Mouse (Mus musculus): ENCODE data around the gene Snip1.

The Snip1 gene

DNA sequence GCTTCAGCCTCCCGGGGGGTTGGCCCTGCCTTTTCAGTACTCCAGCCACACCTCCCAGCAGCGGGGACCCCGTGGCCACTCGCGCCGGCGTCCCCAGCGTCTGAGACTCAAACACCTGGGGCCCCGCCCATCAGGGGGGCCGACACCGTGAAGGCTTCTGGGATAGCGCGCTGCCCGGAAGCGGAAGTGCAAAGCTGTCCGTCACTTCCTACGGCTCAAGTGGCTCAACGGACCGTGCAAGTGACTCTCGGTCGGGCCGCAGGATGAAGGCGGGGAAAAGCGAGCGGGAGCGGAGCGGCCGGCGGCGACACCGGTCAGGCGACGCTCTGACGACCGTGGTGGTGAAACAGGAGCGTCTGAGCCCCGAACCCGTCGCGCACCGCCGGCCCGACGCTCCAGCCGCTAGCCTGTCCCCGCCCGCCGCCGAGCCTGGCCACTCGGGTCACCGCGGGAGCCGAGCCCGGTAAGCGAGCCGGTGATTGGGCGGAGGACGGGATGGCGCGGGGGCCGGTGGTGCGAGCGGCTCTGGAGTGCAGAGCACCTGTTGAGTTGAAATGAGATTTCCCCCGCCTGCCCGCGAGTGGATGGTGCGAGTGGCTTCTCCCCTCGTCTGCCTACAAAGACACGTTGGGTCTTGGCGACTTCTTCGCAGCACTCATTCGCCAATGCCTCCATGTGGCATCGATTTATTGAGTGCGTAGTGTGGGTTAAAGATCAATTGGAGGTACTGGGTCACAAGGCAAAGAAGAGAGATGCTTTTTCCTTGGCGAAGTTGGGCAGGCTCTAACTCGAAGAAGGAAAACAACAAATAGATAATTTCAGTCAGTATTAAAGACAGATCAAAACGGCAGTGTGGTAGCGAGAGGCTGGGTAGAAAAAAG lies at the start of gene Snip1:
Gene Snip1, plus strand, starts transcription at position 183 of the 881 bp plus-strand sequence.
- DNase-seq (ENCODE audit: low spot score in 2 of 2), result peak; percentile 94 to 95

DNA sequence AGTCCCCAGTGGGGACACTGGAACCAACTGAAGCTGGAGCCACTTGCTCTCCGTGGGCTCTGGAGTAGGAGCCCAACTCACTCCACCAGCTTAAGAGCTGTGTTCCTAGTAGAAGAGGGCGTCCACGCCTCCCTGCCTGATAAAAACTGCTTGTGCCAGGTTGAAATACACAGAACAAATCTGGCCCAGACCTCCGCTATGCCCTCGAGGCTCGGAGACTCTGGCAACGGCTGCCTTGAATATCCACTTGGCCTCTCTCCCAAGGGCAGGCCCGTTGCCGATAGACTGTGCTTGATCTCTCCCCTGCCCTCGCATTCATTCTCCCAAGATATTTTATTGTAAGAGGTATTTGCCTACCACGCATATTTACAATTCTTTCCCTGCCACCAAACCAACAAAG lies 49.0 kb upstream of the Snip1 start:
- no peak for DNase-seq (ENCODE audit: low spot score in 2 of 2)

DNA sequence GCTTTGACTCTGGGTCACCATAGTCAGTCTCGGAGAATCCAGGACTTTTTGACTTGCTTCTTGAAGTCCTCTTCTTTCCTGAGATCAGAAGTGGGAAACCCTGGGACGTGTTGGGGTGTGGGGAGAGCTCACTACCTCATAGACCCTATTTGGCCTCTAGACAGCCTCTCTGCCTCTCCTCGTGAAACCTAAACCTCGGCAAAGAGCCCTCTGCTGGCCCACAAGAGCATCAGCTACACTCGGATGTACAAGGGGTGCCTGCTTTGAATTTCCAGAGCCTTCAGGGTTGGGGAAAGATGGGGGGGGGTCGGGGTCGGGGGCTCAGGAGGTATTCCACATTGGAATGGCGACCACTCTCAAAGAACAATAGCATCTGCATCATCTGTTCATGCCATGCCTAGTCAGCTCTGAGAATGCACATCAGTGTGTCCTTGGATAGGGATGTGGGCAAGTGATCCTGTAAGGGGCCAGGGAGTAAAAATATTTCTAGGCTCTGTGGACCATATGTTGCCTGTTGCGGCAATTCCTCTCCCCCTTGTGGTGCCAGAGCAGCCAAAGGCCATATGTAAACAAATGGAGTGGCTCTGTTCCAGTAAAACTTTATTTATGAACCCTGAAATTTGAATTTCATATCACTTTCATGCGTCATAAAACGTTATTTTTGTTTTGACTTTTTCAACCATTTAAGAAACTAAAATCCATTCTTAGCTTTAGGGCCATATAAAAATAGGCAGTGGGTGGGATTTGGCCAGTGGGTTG lies 45.5 kb upstream of the Snip1 start:
- DNase-seq (ENCODE audit: low spot score in 2 of 2), result no peak

DNA sequence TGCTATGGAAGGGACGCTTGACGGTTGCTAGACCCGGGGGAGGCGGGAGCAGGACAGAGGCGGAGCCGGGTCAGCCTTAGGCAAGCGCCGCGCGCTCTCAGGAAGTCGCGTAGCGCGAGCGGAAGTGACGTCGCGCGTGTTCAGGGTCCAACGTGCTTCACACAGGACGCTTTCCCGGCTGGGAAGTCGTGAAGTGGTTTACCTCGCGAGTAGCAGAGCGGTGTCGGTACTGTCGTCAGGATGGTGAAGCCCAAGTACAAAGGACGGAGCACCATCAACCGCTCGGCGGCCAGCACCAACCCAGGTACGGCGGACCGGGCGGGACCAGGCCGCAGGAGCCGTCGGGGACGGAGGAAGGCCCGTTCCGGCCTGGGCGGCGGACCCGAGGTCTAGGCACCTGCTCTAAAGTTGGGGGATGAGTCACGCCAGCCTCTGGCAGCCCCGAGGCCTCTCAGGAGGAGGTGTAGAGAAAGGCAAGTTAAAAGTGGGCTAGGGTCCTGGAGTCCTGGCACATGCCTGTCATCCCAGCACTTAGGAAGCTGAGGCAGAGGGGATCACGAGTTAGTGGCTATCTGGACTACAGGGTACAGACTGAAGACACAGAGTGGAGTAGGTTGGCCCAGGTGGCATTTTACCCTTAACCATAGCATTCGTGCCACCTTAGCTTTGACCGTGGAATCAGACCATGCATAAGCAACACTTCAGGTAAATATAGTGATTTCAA lies 36.4 kb upstream of the Snip1 start:
- DNase-seq (ENCODE audit: low spot score in 2 of 2), result peak; percentile 89 to 91

DNA sequence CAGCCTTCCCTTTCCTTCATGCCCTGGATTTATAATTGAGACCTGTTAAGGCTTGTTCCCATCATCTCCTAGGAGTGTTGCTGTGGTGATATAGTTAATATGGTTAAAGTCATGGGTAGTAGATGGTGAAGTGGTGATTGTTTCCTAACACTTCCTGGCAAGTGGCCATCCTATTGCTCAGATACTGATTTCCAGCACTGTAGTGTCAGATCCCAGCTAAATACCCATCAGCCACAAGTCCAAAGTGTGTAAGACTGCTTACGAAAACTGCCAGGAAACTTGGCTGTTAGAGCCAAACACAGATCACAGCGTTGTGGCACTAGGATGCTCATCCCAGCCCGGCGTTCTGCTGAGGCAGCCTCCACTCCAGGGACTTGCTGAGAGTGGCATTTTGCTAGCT lies 32.1 kb upstream of the Snip1 start:
- DNase-seq (ENCODE audit: low spot score in 2 of 2), result no peak

- no peak for DNase-seq (ENCODE audit: low spot score in 2 of 2)
Measured at GRCm38 (mm10) chr4:125044454-125044853, 22.0 kb upstream of the Snip1 start.

DNA sequence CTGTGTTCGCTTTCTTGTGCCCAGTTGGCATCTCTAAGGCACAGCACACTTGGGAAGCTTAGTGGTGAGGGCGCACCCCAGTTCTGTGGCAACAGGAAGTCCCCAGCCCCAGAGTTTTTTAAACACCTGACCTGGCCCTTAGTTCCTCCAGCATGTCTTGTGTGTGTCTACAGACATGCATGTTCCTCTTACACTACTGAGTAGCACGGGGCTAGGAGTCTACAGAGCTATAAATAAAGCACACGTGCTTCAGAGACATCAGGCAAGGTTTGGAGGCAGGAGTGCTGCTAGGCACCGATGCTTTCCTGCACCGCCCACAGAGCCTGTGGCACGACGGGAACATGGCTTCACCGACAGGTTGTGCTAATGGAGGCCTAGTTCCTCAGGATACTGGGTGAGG lies 11.1 kb upstream of the Snip1 start:
- peak; percentile 11 to 25 for DNase-seq (ENCODE audit: low spot score in 2 of 2)

DNA sequence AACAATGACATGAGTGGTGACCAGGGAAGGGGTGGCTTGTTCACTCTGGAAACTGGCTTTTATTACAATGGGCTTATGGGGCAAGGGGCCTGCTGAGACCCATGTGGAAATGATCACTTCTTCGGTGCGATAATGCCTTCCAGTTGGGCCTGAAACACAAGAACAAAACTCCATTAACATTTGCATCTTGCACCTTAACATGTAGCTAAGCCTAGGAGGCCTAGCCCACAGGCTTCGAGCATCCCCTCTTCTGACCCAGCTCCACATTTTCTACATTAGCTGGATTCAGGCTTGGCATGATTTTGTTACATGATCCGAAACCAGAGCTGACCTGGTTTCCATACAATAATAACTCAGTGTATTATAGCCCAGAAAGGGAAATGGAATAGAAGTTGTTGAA lies 10.0 kb upstream of the Snip1 start:
- DNase-seq (ENCODE audit: low spot score in 2 of 2), result no peak

- DNase-seq (ENCODE audit: low spot score in 2 of 2), result no peak
Measured at GRCm38 (mm10) chr4:125057273-125057672, 9.2 kb upstream of the Snip1 start.

- no peak for DNase-seq (ENCODE audit: low spot score in 2 of 2)
Measured at GRCm38 (mm10) chr4:125058033-125058432, 8.4 kb upstream of the Snip1 start.

- DNase-seq (ENCODE audit: low spot score in 2 of 2), result peak; percentile 20 to 27
Measured at GRCm38 (mm10) chr4:125059025-125059424, 7.4 kb upstream of the Snip1 start.

- DNase-seq (ENCODE audit: low spot score in 2 of 2), result no peak
Measured at GRCm38 (mm10) chr4:125063829-125064228, 2.6 kb upstream of the Snip1 start.

- peak; percentile 56 to 65 for DNase-seq (ENCODE audit: low spot score in 2 of 2)
Measured at GRCm38 (mm10) chr4:125065517-125066307, 760 bp upstream of the Snip1 start, which contains the start of gene Dnali1. Gene Dnali1 (minus strand): TSS chr4:125065703.

- no peak for DNase-seq (ENCODE audit: low spot score in 2 of 2)
Measured at GRCm38 (mm10) chr4:125077700-125078099, 11.2 kb downstream of the Snip1 start.

DNA sequence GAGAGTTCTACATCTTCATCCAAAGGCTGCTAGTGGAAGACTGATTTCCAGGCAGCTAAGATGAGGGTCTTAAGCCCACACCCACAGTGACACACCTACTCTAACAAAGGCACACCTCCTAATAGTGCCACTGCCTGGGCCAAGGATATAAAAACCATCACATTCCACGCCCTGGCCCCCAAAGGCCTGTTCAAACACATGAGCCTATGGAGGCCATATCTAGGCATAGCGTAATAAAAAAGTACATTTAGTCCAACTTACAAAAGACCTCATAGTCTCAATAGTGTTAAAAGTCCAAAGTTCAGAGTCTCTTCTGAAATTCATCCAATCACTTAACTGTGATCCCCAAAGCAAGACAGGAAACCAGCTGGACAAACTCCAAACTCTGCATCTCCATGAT lies 12.2 kb downstream of the Snip1 start:
- no peak for DNase-seq (ENCODE audit: low spot score in 2 of 2)

GRCm38 (mm10) chr4:125084403-125085345 lies 18.2 kb downstream of the Snip1 start, which contains the start of gene Meaf6:
Gene Meaf6 (plus strand): TSS chr4:125085134.
- DNase-seq (ENCODE audit: low spot score in 2 of 2), result peak; percentile 87

DNA sequence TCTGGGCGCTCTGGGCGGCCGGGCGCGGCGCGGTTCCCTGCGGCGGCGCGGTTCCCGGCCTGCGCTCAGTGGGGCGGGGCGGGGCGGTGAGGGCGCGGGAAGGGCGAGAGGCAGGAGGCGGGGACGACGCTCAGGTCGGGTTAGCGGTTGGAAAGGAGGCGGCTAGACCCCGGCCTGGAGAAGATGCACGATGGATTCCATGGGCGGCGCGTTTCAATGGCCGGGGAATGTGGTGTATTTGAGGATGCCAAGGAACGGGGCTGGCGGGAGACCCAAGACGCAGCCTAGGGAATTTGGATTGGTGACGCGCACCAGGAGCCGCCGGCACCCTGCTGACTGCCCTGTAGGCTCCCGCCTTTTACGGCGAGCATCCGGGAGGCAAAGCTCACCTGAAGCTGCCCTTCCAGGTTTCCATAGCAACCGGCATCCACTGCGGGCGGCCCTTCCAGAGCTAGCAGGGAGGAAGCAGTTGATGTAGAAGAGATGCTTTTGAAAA lies 18.9 kb downstream of the Snip1 start:
- DNase-seq (ENCODE audit: low spot score in 2 of 2), result peak; percentile 41 to 61

- DNase-seq (ENCODE audit: low spot score in 2 of 2), result no peak
Measured at GRCm38 (mm10) chr4:125093031-125093430, 26.6 kb downstream of the Snip1 start.

- DNase-seq (ENCODE audit: low spot score in 2 of 2), result no peak
Measured at GRCm38 (mm10) chr4:125096066-125096465, 29.6 kb downstream of the Snip1 start.

GRCm38 (mm10) chr4:125097412-125097811 lies 30.9 kb downstream of the Snip1 start:
- DNase-seq (ENCODE audit: low spot score in 2 of 2), result no peak

All from spleen, postnatal 36 days (tissue).